Mouse (Mus musculus) ovary, postnatal 10 days (tissue): ENCODE results near the gene A1cf.

ENCODE experiments used
- DNase-seq: peaks from one replicate; pipeline ENCODE4 v3.0.0; 2022; ENCODE audit warnings: low spot score

A1cf gene

DNA sequence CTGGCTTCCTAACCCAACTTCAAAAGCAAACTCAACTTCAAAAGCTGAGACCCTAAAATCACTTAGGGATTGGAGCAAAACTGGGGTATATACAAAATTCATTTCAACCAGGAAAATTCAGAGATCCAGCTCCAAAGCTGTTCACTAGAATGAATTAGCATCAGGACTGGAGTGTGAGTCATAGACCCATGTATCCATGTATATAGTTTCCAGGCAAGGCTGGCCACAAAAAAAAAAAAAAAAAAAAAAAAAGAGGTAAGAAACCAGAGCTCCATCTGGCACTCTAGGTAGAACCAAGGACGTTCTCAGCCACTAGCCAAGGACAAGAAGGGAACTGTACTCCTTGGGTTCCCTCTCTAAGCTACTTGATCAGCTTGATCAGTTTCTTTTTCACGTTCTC is 85.2 kb downstream of the A1cf start:
- DNase-seq, result no peak

DNA sequence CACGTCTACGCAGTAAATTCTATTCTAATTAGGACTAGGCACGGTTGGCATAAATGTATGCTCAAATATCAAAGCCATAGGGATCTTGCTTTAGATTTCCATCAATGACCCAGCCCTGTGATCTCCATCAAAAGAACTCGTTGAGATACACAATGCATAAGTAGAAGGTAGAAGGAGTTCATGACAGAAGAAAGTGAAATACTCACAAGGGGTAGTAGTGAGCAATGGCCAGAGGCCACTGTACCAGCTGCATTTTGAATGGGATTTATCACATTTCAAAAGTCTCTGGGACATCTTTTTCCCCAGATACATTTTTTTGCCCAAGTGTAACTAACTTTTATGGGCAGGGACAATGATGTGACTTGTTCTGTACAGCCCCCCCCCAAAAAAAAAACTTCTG is 85.7 kb downstream of the A1cf start:
- no peak for DNase-seq

DNA sequence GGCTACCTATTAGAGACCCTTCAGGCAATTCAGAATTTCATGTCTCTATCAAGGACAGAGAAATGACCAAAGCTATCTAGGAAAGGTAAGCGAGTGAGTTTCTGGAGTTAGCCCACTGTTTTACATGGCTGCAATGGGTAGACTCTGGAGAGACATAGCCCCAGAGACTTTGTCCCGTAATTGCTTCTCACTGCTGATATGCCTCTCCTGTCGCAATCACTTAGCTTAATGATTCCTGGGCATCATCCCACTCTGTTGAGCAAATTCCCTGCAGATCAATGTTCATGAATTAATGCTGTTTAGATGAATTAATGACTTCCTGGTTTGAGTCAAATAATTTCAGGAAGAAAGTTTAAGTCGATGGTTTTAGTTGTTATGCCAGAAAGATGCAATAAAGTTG is 86.1 kb downstream of the A1cf start:
- no peak for DNase-seq

DNA sequence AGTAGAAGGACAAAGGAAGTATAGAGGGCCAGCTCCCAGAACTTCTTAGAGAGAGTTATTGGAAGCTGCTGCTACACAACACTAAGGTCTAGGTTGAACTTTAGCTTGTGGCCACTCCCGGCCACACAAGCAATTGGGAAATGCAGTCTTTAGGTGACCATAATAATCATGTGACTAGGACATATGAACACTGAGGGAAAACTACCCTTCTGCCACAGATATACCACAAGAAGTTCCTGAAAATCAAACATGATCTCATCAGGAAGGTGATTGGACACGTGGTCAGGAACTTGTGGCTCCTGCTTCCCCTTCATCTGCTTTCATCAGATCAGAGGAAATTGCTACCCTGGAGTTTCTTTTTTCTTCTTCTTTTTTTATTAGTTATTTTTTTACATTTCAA is 87.8 kb downstream of the A1cf start:
- no peak for DNase-seq

DNA sequence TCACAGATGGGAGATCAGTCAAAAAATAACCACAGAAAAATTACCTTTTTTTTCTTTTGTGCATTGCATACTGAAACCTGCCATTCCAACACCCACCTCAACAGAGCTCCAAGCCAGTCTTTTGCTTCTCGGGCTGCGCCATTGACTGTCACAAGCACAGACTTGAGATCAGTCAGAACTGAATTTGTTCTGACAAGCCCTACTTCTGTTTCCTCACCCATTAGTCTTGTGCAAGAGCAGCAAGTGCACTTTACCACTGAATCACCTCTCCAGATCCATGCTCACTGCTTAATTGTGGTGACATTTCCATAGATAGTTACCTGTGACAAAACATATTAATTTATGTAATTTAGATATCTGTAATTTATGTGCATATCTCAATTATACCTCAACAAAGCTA is 91.9 kb downstream of the A1cf start:
- no peak for DNase-seq

DNA sequence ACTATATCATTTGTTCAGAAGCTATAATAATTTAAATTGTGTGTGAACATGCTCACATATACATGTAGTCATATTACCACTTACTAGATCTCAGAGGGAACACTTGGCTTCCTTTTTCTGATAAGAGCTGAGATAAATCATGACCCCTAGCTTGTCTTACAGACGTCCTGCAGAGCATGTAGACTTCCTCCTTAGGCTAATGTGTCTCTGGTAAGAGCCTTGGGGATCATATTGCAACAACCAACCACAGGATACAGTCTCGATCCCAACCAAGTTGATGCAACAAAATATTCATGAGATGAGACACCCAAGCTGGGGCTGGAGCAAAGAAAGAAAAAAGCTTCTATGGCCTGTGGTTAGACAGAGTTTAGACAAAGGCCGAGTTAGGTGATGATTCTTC is 94.6 kb downstream of the A1cf start:
- no peak for DNase-seq

DNA sequence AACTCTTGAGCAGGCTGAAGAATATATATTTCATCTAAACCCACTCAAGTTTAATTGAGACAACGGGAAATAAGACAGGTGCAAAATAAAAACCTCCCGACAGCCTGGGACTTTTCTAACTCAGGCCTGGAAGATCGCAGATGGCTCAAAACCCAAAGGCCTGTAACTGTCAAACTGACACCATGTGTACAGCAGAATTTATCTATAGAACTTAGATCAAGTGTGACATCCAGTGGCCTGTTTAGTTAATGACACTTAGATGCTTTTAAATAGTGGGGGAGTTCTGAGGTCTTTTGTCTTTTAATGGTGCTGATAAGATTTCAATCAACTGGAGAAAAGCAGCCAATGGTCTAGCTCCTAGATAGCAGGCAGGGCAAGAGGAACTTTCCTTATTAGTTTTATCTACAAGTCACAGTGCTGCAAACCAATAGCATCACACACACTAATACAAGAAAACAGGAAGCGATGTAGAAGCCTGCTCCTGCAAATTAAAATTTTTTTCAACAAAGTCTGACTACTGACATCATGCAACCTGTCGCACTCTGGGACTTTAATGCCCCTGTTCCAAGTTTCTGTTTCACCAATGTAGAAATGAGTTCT is 99.5 kb downstream of the A1cf start:
- DNase-seq, result no peak

DNA sequence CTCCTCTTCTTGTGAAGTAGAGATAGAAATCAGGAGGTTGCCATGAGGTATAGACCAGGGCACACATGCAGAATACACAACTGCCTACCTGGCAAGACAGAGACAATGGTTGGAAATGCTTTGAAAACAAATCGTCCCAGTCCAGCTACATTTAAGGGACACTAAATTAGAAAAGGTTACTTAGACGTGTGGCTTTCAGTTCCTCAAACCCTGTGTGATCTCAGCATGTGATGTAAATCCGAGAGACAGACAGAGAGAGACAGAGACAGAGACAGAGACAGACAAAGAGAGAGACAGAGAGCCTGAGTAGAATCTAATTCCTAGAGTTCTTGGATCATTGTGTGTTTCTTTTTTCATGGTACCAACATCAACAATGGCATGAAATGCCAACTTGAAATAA is 102.8 kb downstream of the A1cf start:
- no peak for DNase-seq

DNA sequence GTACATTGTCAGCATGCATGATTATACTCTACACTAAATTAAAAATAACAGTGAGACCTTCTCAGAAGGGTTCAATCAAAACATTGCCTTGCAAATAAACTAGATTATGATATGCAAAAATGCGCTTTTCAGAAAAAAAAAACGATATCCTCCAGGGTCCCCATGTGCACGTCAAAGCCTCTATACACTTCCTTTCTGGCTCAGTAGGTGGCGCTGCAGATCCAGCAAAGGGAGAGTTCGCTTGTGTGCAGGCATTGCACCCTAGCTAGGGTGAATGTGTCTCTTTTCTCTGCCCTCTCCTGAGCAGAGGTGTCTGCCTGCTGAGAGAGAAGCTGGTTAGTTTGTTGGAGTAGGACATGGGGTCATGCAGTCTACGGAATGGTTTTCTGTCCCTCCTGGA is 103.4 kb downstream of the A1cf start:
- peak; percentile 58 for DNase-seq

DNA sequence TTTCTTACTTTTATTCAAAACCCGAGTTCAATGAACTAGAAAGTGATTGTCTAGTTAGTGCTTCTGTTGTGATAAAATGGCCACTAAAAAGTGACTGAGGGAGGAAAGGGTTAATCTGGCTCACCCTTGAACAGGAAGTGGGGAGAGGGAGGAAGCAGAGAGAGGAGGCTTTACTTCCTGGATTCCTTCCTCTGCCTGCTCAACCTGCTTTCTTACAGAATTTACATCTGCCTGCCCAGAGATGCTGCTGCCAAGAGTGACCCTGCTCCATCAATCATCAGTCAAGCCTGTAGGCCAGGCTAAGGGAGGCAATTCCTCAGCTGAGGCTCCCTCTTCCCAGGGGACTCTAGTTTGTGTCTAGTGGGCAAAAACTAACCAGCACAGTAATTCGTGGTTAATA is 107.3 kb downstream of the A1cf start:
- DNase-seq, result no peak

DNA sequence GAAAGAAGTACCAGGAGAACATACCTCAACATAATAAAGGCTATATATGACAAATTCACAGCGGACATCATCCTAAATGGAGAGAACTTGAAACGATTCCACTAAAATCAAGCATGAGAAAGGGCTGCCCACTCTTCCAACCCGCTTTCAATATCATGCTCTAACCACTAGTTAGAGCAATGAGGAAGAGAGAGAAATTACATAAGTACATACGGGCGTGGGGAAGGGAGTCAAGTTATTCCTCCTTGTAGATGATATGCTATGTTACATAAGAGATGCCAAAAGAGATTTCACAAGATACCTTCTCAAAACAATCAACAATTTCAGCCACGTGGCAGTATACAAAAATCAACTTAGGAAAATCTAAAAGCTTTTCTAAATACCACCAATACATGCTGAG is 122.5 kb downstream of the A1cf start:
- DNase-seq, result no peak

DNA sequence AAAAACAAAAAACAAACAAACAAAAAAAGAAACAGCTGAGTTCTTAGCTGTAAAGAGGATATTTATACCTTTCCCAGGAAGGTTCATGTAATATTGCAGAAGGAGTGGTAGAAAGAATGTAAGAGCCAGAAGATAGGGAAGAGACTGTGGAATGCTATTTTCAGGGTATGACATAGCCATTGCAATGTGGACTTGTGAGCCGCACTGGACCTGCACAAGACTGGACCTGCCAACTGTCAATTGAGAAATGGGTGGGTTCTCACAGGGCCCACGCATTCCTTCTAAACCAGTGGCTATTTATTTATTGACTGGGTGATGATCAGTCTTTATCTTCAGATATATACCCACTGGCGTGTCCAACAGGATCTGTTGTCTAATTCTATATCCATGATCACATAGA is 128.4 kb downstream of the A1cf start:
- no peak for DNase-seq
